Mouse (Mus musculus) ES-Bruce4 (cell line): ENCODE measurements around the gene Cpe.

Experiments used
- EP300 ChIP-seq: IDR thresholded peaks from 2 replicates; pipeline ENCODE4 v1.6.1; 2011; ENCODE audit warnings: low read depth, low read length; ENCODE audit not compliant: insufficient read depth
- POLR2A ChIP-seq: IDR thresholded peaks from one replicate; pipeline ENCODE4 v1.8.1; 2011; ENCODE audit warnings: low read length; ENCODE audit not compliant: insufficient read depth

- TF ChIP-seq POLR2A = no peak
- TF ChIP-seq EP300 = no peak
These were observed 83.9 kb downstream of the Cpe start for GRCm38 (mm10) chr8:64608931-64609330.
